In genomic region chr14:79156526-79157411, GRCm38 (mm10) we compare ENCODE assay signal across 9 mouse cellular contexts.
DNase-seq lines count a peak whose midpoint lies in the region; ATAC-seq and TF ChIP-seq lines count a peak whose summit lies in the region.
"Had no signal": no experiment of that assay in that cellular context is flagged by ENCODE, and none has a peak within 500 bp of the region (broad histone marks: within the 10 kb centered on the region; RNA-seq: fewer than 3 reads in every experiment).

No protein-coding gene starts in this region.

- WGBS in heart, postnatal 0 days = 58% methylated on average over 10 of the region's 10 CpGs
- WGBS in neural tube, embryonic 13.5 days = 74% methylated on average over 10 of the region's 10 CpGs
- 83% methylated on average over 10 of the region's 10 CpGs for WGBS in embryonic facial prominence, embryonic 10.5 days
- WGBS in neural tube, embryonic 15.5 days = 79% methylated on average over 10 of the region's 10 CpGs

- peaks cover 18% of the 10 kb centered on the region; the same call in 1 of the 2 replicates for H3K36me3 ChIP-seq in heart, postnatal 0 days (replicated peaks; ENCODE audit: control insufficient read depth, insufficient read depth, low read length)
- no peaks in the 10 kb centered on the region for H3K36me3 ChIP-seq in neural tube, embryonic 13.5 days
- no peaks in the 10 kb centered on the region for H3K36me3 ChIP-seq in embryonic facial prominence, embryonic 10.5 days (replicated peaks)
- H3K36me3 ChIP-seq in neural tube, embryonic 15.5 days = 0 out of 2 replicates have a peak, but pooled peaks cover 4% of the 10 kb centered on the region

- no peak overlapping the region for H3K4me2 ChIP-seq in heart, postnatal 0 days (ENCODE audit: low read depth, low read length)
- no peak overlapping the region for H3K4me2 ChIP-seq in neural tube, embryonic 13.5 days
- H3K4me2 ChIP-seq in neural tube, embryonic 15.5 days = no peak overlapping the region

- H3K27ac ChIP-seq in heart, postnatal 0 days (ENCODE audit: low read depth) = peak overlapping the region; percentile 41
- H3K27ac ChIP-seq in neural tube, embryonic 13.5 days (replicated peaks) = peak overlapping the region; percentile 64
- peak overlapping the region; percentile 72; the same call in 1 of the 2 replicates for H3K27ac ChIP-seq in embryonic facial prominence, embryonic 10.5 days (replicated peaks)
- H3K27ac ChIP-seq in neural tube, embryonic 15.5 days (replicated peaks) = no peak overlapping the region
- H3K27ac ChIP-seq: left cerebral cortex, adult 2 months had no signal

- DNase-seq in heart, postnatal 0 days (ENCODE audit: low spot score) = no peak
- no peak for DNase-seq in heart, adult 8-10 months (ENCODE audit: low spot score)
- DNase-seq in neural tube, embryonic 10.5 days (ENCODE audit: extremely low spot score, low spot score) = no peak
- DNase-seq in embryonic facial prominence, embryonic 10.5 days (ENCODE audit: low spot score) = no peak
- DNase-seq in thymus, postnatal 10 days (ENCODE audit: low spot score in 2 of 2) = no peak
- DNase-seq in layer of hippocampus, adult 11-12 months (ENCODE audit: low spot score) = no peak

- H3K4me1 ChIP-seq in heart, postnatal 0 days (ENCODE audit: control insufficient read depth, insufficient read depth) = peaks cover 14% of the 10 kb centered on the region
- peaks cover 24% of the 10 kb centered on the region for H3K4me1 ChIP-seq in neural tube, embryonic 13.5 days (replicated peaks)
- peaks cover 30% of the 10 kb centered on the region for H3K4me1 ChIP-seq in embryonic facial prominence, embryonic 10.5 days
- peaks cover 20% of the 10 kb centered on the region for H3K4me1 ChIP-seq in neural tube, embryonic 15.5 days

- TF ChIP-seq CTCF in heart, postnatal 0 days (IDR thresholded peaks at IDR 0.05; ENCODE audit: low read depth) = no peak

- H3K9ac ChIP-seq in heart, postnatal 0 days (replicated peaks; ENCODE audit: low read depth, low read length) = no peak overlapping the region
- no peak overlapping the region for H3K9ac ChIP-seq in neural tube, embryonic 13.5 days
- H3K9ac ChIP-seq in neural tube, embryonic 15.5 days (replicated peaks) = no peak overlapping the region

- no peak for TF ChIP-seq EP300 in heart, postnatal 0 days (IDR thresholded peaks at IDR 0.05; ENCODE audit: low read depth)

- H3K9me3 ChIP-seq in heart, postnatal 0 days (replicated peaks; ENCODE audit: control insufficient read depth, low read length) = no peaks in the 10 kb centered on the region
- no peaks in the 10 kb centered on the region for H3K9me3 ChIP-seq in neural tube, embryonic 13.5 days
- no peaks in the 10 kb centered on the region for H3K9me3 ChIP-seq in embryonic facial prominence, embryonic 10.5 days
- no peaks in the 10 kb centered on the region for H3K9me3 ChIP-seq in neural tube, embryonic 15.5 days (replicated peaks)

- no peak overlapping the region for H3K4me3 ChIP-seq in heart, postnatal 0 days (ENCODE audit: low read depth, low read length)
- no peak overlapping the region for H3K4me3 ChIP-seq in neural tube, embryonic 13.5 days
- no peak overlapping the region for H3K4me3 ChIP-seq in embryonic facial prominence, embryonic 10.5 days
- no peak overlapping the region for H3K4me3 ChIP-seq in neural tube, embryonic 15.5 days (replicated peaks)
- H3K4me3 ChIP-seq: left cerebral cortex, adult 2 months had no signal

- H3K27me3 ChIP-seq in heart, postnatal 0 days (ENCODE audit: control insufficient read depth, insufficient read depth, low read length) = no peaks in the 10 kb centered on the region
- H3K27me3 ChIP-seq in neural tube, embryonic 13.5 days = no peaks in the 10 kb centered on the region
- no peaks in the 10 kb centered on the region for H3K27me3 ChIP-seq in embryonic facial prominence, embryonic 10.5 days (replicated peaks; ENCODE audit: low read depth, poor library complexity, severe bottlenecking)
- H3K27me3 ChIP-seq in neural tube, embryonic 15.5 days (replicated peaks) = no peaks in the 10 kb centered on the region

- peak; percentile 2; the same call in 1 of the 2 replicates for ATAC-seq in heart, postnatal 0 days (ENCODE audit: insufficient read depth, low read depth)
- no peak for ATAC-seq in neural tube, embryonic 13.5 days (ENCODE audit: low read depth)
- ATAC-seq in neural tube, embryonic 15.5 days (ENCODE audit: low FRiP score) = 0 out of 2 replicates have a peak, but pooled peaks have one; percentile 7
